Mouse (Mus musculus) cortical plate, adult 2 months (tissue): ENCODE measurements around the gene Grk4. TPM values are rescaled to one million over a fixed set of nuclear protein-coding genes. Genes with fewer than 3 reads are reported as not detected.

Source experiments
- H3K27ac ChIP-seq: fragments of 200-500 bp; 2 replicates; pipeline ENCODE4 v1.5.1; 2012; ENCODE audit warnings: low read length, control low read depth, inconsistent platforms; ENCODE audit not compliant: insufficient read depth
- H3K4me1 ChIP-seq: fragments of 200-500 bp; 2 replicates; pipeline ENCODE4 v1.6.1; 2011; ENCODE audit warnings: low read length; ENCODE audit not compliant: control insufficient read depth, insufficient read depth
- H3K4me3 ChIP-seq: fragments of 200-500 bp; 2 replicates; pipeline ENCODE4 v1.5.1; 2011; ENCODE audit warnings: mild to moderate bottlenecking, low read length, control low read depth; ENCODE audit not compliant: insufficient read depth
- CTCF ChIP-seq: fragments of 200-500 bp; IDR thresholded peaks from 2 replicates; pipeline ENCODE4 v1.5.1; 2011; ENCODE audit warnings: mild to moderate bottlenecking, control low read depth, low read length; ENCODE audit not compliant: insufficient read depth; ENCODE audit errors: extremely low read depth
- POLR2A ChIP-seq: fragments of 200-500 bp; IDR thresholded peaks from 2 replicates; pipeline ENCODE4 v1.6.1; 2011; ENCODE audit warnings: mild to moderate bottlenecking, low read length, control low read depth; ENCODE audit not compliant: insufficient read depth; ENCODE audit errors: extremely low read depth
- polyA plus RNA-seq: library from polyadenylated mRNA; depleted of rRNA; stranded (reverse); fragments of >200 nt; gene quantifications from 2 replicates; pipeline ENCODE4 v1.2.3, GENCODE M21; 2012; rRNA removed

Grk4 gene
- polyA plus RNA-seq, result 3.2 and 4.1 TPM in 2 replicates

GRCm38 (mm10) chr5:34659686-34660590 is at the start of gene Grk4, which contains the start of gene Nop14:
Gene Grk4, plus strand, starts transcription at chr5:34660379.
Gene Nop14, minus strand, starts transcription at chr5:34660148.
- Histone ChIP-seq H3K4me3 (peak within 1 kb of the TSS; percentile 39), H3K27ac (peak within 1 kb of the TSS; percentile 32), H3K4me1 (peaks cover 3% of the 10 kb centered on the region; the same call in 1 of the 2 replicates)
- TF ChIP-seq POLR2A (peak; percentile 95), CTCF (peak; percentile 56)

- no peak overlapping the region for H3K27ac ChIP-seq
- no peak overlapping the region for H3K4me3 ChIP-seq
- no peaks in the 10 kb centered on the region for H3K4me1 ChIP-seq
- no peak for TF ChIP-seq POLR2A
- TF ChIP-seq CTCF, result no peak
Measured at GRCm38 (mm10) chr5:34632996-34633395, 27.2 kb upstream of the Grk4 start.

DNA sequence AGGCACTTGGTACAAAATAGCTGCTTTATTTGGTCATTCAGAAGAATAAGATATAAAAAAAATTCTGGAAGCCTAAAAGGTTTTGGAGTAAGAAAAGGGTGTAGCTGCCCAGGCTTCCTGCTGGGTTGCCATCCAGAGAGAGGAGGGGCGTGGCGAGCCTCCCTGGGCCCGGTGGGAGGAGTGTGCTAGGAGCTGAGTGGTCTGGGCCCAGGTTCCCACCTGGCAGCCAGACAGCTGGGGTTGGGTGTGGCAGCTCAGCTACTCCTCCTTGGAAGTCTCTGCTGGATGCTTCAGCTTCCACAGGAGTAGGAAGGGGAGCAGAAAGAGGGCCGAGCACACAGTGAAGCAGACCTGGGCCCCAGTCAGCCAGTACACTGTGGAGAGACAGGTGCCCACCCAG is 26.5 kb upstream of the Grk4 start:
- no peaks in the 10 kb centered on the region for H3K4me1 ChIP-seq
- H3K4me3 ChIP-seq, result no peak overlapping the region
- H3K27ac ChIP-seq, result no peak overlapping the region
- no peak for TF ChIP-seq CTCF
- TF ChIP-seq POLR2A, result no peak

DNA sequence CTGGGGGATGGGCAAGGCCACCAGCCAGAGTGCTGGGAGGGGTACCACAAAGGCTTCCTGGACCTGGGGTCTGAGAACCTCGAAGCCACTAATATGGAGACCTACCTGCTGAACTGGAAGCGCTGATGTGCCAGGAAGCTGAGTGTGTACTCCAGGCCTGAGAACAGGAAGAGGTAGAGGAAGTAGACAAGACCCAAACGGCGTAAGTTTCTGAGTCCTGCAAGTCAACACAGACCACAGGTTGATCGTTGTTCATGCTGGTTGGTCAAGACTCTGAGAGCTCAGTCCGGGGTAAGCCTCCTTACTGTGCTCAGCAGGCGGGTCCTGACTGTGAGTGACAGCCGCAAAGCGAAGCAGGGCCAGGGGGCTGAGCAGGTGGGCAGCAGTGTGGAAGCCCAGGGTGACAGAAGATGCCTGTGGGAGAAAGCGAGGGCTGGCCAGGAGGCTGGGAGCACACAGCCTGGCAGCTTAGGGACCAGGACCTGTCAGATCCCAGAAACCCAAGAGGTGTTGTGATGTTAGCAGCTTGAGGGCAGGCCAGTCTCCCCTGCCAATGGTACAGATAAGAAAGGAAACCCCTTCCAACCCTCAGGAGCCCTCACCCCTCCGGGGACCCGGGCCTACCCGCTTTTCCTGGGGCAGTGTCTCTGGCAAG is 25.3 kb upstream of the Grk4 start:
- TF ChIP-seq CTCF, result no peak
- TF ChIP-seq POLR2A, result no peak
- H3K27ac ChIP-seq, result no peak overlapping the region
- no peaks in the 10 kb centered on the region for H3K4me1 ChIP-seq
- H3K4me3 ChIP-seq, result no peak overlapping the region

GRCm38 (mm10) chr5:34635665-34636192 is 24.4 kb upstream of the Grk4 start:
- TF ChIP-seq POLR2A (no peak), CTCF (no peak)
- H3K4me1 ChIP-seq, result no peaks in the 10 kb centered on the region
- no peak overlapping the region for H3K27ac ChIP-seq

DNA sequence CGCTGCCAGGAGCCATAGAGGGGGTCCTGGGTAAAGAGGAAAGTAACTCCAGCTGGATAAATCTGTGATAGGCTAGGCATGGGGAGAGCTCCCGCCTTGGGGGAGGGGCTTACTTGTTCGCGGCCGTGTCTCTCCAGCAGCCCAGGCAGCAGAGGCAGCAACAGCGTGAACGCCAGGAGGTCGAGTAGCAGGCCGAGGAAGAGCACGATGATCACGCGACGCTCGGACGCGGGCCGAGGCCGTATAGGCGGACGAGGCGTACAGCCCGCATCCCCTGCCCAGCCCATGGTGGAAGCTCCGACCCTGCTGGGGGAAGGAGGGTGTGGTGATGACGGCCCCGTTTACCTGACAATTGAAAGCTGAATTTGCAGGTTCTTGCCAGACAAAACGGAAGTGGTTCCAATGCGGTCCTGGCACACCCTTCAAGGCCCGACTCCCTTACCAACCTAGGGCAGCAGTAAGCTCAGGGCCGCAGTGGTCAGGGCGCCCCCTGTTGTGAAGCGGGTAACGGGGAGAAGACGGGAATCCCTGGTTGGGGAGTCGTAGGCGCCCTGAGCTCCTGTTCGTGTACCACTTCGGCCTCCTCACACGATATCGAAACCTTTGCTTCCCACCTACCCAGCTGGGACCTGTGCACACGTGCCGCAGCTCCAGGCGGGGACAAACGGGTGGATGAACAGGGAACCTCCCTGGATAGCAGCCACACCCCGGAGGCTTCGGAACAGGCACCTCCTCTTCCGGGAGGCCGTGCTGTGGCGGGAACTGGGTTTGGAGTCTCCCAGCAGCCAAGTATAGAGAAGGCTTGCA is 23.5 kb upstream of the Grk4 start, which contains the start of gene Mfsd10:
Gene Mfsd10 (minus strand): TSS at position 732 of the 807 bp plus-strand sequence.
- H3K27ac ChIP-seq, result peak within 1 kb of the TSS; percentile 30
- TF ChIP-seq CTCF, result peak; percentile 29; the same call in 1 of the 2 replicates
- peak; percentile 88; the same call in 1 of the 2 replicates for TF ChIP-seq POLR2A
- peak within 1 kb of the TSS; percentile 75 for H3K4me3 ChIP-seq
- H3K4me1 ChIP-seq, result no peaks in the 10 kb centered on the region

More at GRCm38 (mm10) chr5:34635665-34636192, 24.4 kb upstream of the Grk4 start:
- H3K4me3 ChIP-seq, result peak overlapping the region; percentile 75

DNA sequence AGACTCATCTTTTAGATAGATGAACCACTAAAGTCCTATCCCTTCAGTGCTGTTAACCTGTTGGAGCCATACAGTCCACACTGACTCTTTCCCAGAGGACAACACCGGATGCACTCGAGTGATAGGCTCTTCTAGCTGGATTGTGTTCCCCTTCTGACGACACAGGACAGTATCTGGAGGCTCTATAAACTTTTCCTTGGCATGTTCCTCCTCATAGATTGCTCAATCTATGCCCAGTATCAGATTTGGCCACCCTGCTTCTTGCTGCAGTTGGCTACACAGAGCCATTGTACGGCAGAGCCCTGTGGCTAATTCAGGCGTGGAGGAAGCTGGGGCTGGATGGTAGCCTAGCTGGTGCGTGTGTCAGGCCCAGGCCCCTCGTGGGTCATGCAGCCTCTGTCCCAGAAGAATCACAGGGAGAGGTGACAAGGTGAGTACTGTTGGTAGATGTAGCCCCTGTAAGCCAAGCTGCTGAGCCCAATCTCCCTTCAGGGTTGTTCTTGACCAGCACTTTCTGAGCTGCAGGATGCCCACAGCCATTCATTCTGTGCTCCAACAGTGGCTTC is 22.5 kb upstream of the Grk4 start:
- TF ChIP-seq CTCF (no peak), POLR2A (no peak)
- Histone ChIP-seq H3K4me3 (no peak overlapping the region), H3K4me1 (no peaks in the 10 kb centered on the region), H3K27ac (no peak overlapping the region)

DNA sequence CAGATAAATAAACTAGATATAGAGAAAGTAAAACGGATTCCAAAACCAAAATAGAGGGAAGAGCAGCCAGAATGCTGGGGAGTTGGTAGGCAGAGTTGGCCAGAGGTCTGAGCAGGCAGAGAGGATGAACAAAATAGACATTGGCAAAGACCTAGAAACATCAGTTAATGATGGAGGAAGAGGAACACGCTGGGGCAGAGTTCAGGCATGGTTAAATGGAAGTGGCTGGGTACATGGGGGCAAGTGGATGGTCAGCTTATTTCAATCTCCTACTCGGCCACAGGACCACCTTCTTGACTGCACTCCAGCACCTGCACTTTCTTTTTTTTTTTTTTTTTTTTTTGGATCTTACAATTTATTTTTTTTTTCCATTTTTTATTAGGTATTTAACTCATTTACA is 18.2 kb upstream of the Grk4 start:
- TF ChIP-seq POLR2A (no peak), CTCF (no peak)
- no peaks in the 10 kb centered on the region for H3K4me1 ChIP-seq
- H3K27ac ChIP-seq, result no peak overlapping the region
- no peak overlapping the region for H3K4me3 ChIP-seq

GRCm38 (mm10) chr5:34642932-34643331 is 17.2 kb upstream of the Grk4 start:
- peak; percentile 77 for TF ChIP-seq CTCF
- TF ChIP-seq POLR2A, result no peak

More at GRCm38 (mm10) chr5:34642932-34643331, 17.2 kb upstream of the Grk4 start:
- H3K27ac ChIP-seq, result no peak overlapping the region
- H3K4me3 ChIP-seq, result no peak overlapping the region
- no peaks in the 10 kb centered on the region for H3K4me1 ChIP-seq
